Mouse (Mus musculus): ENCODE data around the gene Lhcgr. TPM values are rescaled to one million over a fixed set of nuclear protein-coding genes. Genes with fewer than 3 reads are reported as not detected.
"Not testable (repeated sequence)": the region's sequence is repeated elsewhere in the genome, so short reads cannot be mapped to it uniquely, and the experiment has no call there.

The Lhcgr gene
- total RNA-seq (2021) (under 1 TPM in 1 of 2 experiments, not detected in 1; 0.10 TPM), polyA plus RNA-seq (2012; rRNA removed) (0.12 and 0.52 TPM in 2 replicates)
- long read RNA-seq: 0 reads

DNA sequence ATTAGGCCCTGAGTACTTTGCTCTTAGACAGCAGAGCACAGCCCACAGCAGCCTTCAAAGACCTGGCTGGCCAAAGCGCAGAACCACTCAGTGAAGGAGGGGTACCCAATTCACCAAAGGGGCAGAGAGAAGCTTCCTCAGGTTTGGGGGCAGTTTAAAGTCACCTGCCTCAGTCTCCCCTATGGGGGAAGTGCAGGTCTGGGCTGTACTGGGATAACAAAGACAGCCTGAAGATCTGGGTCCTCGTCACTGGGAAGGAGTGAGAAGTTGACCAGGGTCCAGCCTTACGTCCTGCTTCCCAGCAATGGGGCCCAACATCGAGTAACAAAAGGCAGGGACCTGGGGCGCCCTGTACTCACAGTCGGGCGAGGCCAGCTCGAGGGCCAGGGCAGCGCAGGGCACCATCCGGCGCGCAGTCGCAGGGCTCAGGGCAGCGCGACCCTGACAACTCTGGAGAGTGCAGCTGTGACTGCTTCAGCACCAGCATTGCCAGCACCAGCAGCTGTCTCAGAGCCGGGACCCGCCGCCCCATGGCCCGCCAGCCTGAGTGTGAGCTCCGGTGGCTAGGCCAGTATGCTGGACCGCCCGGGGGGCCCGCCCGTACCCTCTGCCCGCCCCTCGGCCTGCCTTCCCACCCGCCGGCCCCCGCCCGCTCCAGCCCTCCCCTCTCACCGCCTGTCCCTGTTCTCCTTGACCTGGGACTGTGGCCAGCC, at the start of gene Lhcgr:
Gene Lhcgr, minus strand, starts transcription at position 551 of the 713 bp plus-strand sequence.
- peak; percentile 10 for DNase-seq

DNA sequence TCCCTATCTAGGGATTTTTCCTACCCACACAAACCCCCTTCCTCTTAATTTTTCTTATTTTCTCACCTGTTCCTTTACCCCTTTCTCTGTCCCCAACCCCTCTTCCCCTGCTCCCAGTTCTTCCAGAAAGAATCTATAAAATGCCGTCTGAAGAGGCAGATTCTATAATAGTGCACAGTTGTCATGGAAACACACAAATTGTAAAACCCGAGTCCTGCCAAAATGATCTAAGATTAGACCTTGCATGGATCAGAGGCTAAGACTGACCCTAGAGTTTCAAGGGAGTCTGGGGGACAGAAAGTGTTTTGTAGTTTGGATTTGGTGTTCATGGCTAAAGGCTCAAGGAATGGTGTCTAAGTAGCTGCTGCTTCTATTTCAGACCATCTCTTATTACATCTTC, 25.8 kb upstream of the Lhcgr start:
- no peak for DNase-seq

DNA sequence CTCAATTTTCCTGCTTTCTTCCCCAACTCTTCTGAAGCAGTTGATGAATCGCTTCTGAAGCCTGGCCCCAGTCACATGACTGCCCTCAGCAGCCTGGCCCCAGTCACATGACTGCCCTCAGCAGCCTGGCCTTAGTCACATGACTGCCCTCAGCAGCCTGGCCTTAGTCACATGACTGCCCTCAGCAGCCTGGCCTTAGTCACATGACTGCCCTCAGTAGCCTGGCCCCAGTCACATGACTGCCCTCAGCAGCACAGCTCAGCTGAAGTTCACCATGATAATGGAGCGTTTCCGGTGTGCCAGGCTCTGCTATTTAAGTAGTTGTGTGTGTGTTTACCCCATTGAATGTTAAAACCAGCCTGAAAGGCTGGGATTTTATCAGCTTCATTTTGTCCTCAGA, 21.2 kb upstream of the Lhcgr start:
- DNase-seq: not testable (repeated sequence)

DNA sequence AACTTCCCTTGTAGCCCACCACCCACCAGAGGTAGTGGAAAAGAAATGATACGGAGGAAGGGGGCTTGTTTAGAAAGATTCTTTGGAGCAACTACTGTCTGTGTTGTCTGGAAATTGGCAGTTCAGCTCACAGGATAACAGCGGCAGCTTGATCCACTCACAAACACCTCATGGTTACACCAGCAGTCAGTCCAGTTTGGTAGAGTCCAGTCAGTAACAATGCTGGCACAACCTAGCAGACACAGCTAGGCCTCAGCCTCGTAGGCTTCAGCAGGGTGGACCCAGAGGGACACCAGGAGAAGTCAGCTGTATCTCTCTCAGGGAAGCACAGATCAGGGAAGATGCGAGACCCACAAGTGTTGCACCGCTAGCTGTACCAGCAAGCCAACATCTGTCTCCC, 19.0 kb upstream of the Lhcgr start:
- DNase-seq: no peak

DNA sequence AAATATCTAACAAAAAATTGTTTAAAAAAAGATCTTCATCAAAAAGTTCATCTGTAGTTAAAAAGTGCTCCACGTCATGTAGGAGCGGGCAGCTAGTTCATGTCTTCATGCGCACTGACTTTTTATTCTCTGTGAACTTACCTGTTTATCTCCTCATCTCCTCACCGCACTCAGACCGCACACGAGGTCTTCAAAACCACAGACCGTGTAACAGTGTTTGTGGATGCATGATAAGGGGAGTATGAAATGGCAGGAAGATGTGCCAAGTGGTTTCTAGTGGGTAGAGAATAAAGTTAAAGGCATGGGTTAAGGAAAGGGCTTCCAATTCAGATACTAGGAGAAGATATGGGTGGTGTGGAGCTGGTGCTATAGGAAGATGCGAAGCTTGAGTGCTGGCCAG, 14.6 kb upstream of the Lhcgr start:
- DNase-seq: no peak

DNA sequence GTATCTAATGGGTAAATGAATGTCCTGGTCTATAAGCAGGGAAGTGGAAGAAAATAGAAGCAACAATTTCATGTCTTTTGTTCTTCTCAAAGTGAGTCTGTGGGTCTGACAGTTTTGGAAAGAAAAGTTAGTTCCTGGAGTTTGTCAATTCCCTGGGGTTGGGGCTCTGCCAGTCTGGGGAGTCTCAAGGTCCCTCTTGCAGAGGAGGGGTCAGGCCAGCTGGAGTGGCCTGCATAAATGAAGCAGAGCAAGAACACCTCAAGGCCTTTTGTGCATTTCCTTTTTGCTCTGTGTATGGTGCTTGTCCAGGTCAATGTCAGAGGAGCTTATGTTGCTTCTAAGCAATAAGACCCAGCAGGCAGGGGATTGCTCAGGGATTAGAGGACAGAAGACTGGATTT, 11.7 kb upstream of the Lhcgr start:
- peak; percentile 74 for DNase-seq

DNA sequence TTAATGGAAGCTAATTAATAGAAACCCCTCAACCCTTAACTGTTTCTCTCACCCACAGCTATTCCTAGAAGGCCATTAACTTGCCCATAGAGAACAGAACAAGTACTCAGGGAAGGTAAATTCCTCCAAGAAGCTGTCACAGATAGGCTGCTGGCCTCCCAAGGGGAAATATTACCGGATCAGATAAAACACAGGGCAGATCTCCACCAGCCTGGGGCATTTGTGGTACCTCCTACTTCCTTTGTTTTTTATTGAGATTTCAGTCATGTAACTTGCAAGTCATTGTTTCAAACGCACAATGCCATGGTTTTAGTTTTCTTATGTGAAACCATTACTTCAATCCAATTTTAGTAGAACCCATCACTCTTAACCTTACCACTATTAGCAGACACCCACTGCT, 1.1 kb downstream of the Lhcgr start:
- no peak for DNase-seq

DNA sequence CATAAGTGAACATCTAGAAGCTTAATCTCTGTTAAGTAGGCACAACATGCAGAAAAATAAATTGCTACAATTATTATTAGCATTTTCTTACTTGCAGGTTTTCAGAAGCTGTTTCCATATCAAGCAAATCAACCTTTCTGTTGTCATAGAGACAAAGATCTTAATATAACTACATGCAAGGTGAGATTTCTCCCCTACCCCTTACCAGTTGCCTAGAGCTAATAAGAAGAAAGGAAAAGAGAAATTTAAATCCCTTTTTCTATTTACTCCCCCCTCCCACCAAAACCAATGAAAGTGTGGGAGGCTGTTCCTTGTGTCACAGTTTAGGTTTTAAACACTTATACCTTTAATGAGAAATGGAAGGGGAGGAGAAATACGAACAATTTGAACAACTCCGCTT, 3.4 kb downstream of the Lhcgr start:
- DNase-seq: no peak

DNA sequence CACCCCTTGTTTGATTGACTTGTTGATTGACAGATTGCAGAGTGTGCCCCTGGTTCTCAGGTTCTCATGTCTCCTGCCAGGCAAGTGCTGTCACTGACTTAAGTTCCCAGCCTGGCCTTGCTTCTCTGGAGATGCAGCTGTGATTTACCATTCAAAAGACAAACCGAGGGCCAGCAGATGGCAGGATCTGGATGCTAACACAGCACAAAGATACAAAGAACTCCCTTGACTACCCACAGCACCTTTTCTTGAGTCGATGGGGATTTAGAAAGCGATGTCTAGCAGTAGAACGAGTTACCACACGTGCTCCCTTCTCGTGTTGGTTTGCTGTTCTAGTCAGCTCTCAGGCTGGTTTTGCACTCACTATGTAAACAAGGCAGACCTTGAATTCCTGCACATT, 4.9 kb downstream of the Lhcgr start:
- no peak for DNase-seq

DNA sequence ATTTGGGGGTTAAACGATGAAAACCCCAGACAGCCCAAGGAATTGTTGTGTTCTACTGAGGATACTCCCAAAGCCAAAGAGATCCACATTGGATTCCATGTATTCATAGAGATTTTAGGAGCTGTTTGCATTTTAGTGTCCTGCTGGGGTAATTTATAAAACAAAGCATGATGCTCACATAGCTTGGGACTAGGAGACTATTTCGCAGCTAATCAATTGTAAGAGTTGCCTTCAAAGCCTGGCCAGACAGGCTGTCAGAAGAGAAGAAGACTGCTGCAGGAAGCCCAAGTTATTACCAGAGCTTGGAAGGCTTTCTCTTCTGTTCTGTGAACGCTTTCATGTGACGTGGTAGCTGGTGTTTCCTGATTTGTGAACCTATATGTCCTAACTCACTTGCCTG, 5.4 kb downstream of the Lhcgr start:
- no peak for DNase-seq

DNA sequence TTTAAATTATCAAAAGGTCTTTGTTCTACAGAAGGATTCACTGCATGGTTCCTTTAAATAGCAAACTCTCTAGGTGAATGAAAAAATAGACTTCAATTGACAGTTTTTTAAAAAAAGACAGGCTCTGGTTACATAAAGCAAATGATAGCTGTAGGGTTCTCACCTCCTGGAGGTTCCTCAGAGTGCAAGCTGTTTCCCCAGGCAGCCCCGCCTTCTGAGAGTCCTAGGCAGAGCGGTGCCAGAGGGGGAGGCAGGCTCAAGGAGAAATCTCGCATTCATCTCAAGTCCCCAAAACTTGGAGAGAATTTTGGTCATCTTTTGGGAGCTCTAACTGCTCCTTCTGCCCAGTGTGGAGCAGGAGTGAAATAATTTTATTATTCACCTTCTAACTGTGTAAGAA, 12.6 kb downstream of the Lhcgr start:
- DNase-seq: no peak

DNA sequence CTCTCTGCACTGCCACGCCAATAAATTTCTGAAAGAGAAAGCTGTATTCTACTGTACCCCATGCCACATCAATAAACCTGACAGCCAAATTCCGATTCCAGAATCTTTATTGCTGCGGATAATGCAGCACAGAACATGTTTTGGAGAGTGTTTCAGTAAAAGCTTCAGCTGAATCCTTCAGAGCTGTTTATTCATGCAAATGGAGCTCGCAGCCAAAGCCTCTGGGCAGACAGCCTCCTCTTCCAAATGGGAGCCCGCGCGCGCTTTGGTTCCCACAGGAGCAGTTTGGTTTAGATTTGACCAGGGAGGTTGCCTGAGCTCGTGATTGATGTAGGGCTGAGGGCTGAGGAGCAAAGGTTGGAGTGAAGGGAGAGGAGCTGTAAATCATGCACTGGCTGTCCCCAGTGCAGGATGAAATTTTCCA, 17.7 kb downstream of the Lhcgr start:
- no peak for DNase-seq

DNA sequence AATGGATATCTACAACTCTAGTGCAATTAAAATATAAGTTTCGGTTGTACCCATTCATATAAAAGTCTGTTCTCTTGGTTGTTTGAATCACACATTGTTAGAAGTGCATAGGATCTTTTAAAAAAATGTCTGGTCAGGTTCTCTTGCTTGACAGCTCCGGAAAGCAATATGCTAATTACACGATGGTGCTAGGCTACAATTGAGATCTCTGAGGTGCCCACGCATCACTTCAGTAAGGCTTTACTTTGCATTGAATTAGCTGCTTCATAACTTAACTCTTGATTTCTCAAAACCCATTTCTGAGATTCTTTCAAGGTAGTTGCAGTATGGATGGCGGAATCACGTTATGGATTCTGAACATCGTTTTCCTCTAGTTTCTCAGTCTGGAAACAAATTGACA, 21.7 kb downstream of the Lhcgr start:
- no peak for DNase-seq

DNA sequence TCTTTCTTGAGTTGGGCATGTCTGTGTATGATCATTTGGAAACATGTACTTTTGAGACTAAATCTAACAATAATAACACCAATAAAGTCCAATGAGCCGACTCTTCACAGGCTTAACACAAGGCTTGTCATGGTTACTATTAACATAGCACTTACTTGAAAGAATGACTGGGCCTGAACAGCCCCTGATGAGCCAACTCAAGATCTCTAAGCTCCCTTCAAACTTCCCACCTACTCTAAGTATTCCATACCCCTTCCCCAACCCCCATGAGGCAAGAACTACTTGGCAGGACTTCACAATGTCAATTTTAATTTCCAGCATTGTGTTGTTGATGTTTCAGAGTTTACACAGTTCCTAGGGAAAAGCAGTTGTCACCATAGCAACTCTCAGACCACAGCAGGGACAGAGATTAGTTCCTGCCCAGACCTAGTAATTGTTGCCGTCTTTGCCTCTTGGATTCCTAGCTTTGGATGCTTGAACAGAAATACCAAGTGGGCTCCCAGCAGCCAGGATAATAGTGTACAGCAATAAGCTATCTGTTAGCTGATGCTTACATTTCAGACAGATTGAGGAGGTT, 22.4 kb downstream of the Lhcgr start:
- DNase-seq: no peak

DNA sequence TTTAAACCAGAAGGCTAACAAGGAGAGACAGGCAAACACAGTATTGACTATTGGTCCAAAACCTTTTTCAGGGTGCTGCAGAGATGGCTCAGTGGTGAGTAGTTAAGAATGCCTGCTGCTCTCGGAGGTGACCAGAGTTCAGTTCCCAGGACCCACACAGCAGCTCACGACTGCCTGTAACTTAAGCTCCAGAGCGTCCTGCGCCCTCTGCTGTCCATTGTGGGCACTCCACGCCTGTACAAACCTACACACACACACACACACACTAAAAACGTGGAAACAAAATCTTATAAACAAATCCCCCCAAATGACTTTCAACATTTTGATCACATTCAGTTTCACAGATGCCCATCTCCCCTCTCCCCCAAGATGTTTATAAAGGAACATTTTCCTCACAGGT, 24.9 kb downstream of the Lhcgr start:
- no peak for DNase-seq

DNA sequence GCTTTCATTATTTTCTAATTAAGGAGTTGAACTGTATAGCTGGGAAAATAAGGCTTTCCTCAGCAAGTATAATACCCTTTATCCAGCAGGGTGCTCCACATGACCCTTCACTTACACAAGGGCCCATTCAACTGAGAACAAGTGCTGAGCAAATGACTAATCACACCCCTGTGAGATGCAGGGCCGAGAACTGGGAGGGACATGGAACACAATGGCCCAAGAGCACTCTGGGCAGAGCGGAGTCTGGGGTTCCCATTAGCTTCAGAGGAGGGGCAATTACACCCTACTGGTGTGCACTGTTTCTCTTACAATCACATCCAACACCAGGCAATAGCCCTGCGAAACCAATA, 27.7 kb downstream of the Lhcgr start:
- DNase-seq: no peak

DNA sequence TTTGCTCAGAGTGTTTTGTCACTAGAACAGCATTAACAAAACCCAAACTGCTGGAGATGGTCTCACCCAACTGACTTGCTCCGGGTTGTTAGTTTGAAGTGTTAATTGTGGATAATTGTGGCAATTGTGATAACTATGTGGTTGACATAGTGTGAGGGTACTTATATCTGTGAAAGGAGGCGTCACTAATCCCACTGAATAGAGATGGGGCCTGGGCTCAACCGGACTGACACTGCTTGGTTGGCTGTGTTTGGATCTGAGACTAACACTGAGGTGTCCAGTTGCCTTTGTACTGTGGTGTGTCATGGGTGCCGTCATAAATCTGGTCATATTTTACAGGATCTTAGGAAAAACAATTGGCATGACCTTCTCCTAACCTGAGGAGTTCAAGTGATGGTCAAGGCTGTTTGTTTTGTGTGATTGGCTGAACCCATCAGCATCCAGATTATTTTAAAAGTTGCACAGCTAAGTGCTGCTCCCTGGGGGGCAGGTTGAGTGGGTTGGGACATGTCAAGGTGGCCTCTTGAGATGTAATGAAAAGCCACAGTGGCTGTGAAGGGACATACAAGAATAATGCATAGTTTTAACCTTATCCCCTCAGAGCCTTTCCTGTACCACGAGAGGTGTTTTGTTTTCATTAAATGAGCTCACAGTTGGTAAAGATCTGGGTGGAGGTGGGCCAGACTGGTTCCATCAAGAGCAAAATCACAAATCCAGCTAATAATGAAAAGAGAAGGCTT, 28.2 kb downstream of the Lhcgr start:
- DNase-seq: no peak

DNA sequence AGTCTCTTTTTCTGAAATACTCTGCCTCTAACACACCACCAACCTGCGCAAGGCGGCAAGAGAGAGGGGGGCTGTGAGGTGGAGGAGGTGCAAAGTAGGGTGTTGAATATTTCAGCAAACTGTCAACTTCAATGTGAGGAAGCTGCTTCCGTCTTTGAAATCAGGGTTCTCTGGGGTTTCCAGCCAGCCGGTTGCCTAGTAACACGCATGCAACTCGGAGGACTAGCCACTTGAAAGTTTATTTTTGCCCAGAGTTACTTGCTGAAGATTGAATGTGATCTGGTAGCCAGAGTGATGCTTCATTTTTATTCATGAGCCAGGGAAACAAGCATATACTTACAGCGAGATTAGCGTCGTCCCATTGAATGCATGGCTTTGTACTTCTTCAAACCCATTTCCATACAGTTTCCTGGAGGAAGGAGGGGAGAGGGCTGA, 33.8 kb downstream of the Lhcgr start:
- no peak for DNase-seq

DNA sequence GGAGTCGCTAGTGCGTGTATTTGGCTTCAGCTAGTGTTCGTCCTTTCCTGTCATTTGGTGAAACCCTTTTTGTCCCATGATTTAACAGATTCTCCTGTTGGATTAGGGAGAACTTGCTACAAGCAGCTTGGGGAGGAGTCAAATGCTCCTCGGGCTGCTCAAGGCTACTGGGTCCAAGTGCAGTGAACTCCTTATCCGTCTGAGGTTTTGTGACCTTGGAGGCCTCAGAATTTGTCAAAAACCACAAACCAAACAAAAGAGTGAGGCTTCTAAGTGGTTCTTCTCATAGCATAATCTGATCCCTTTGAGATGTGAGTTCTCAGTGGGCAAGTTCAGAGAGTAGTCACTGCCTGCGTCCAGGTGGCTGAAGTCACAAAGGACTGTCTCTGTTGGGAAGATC, 36.0 kb downstream of the Lhcgr start:
- DNase-seq: no peak

DNA sequence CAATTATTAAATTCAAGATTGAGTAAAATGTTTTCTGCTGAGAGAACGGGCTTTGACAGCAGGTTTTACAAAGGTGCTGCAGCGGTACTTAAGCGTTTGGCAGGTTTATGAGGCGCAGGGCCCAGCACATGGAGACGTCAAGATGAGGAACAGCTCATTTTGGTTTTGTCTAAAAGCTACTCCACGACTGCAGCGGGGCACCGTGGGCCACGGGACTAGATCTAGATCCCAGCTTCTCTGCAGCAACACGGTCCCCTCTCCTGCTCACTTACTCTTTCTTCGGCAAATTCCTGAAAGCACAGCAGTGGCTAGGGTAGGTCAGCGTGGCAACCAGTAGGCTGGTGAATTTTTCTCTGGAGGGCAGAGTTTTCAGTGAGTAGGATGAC, 38.3 kb downstream of the Lhcgr start:
- DNase-seq: no peak

DNA sequence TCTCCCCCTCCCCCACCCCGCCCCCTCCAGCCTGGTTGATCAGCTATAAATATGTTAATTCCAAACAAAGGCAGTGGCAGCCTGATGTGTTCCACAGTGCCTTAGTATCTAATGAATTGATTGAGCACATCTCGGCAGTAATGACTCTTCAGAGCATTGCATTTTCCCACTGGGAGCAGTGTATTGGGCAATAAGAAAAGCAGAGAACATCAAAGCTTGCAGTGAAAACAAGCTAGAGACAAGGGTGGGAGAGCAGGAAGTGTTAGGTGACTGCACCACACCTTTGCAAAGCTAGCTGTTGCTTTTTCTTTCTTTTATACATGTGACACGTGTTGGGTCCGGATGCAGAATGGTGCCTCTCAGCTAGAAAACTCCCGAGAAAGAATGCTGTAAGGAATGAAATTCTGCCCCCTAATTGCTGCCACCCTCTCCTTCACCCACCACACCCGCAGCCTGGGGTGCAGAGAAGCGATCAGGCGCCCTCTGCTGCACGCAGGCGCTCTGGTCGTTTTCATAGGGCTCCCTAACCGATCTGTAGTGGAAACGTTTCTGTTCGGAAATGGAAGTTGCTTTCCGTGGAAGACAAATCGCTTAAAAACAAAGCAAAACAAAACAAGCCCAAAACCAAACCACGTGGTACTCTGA, 38.8 kb downstream of the Lhcgr start:
- DNase-seq: peak; percentile 29

DNA sequence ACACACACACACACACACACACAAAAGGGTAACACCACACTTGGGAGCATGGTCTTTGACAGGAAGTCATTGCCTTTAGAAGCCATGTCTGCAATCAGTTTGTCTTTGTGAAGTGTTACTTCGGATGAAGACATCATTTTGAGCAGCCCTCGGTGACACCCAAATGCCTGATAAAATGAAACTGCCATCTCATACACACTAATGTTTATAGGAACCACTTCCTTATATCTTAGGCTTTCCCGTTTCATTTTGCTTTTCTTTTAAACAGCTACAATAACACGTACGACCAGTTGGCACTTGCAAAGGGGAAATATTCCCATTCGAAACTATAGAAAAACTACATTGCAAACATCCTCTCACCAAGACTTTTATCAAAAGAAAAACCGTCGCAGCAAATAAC, 42.1 kb downstream of the Lhcgr start:
- DNase-seq: no peak

DNA sequence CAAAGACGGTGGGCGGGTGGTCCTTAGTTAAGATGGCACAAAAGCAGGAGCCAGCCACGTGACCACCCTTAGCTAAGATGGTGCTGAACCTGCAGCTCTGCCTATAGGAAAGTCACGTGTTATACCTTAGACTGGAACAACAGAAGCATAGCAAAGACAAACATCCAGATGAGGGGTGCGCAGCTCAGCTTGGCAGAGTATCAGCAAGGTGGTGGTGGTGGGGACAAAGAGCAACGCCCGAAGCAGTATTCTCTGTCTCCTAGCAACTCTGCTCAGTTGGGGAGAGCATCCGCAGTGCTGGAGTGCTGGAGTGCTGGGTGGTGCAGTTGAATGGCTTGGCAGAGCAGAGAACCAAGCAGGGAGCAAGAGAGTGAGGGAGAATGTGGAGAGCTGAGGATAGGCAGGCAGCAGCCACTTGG, 85.5 kb downstream of the Lhcgr start:
- DNase-seq: no peak

Measured in adrenal gland, adult 2 months (tissue).